Mouse (Mus musculus) heart, adult 8-10 months (tissue): ENCODE data around the gene Olfm4. TPM values are rescaled to one million over a fixed set of nuclear protein-coding genes. Genes with fewer than 3 reads are reported as not detected.

Experiments used
- DNase-seq: peaks from one replicate; pipeline ENCODE4 v3.0.0; 2022; ENCODE audit warnings: low spot score
- total RNA-seq, 4 experiments: library from RNA; stranded (reverse); gene quantifications; 2 replicates each; pipeline ENCODE4 v1.2.4; 2022

Gene Olfm4
- total RNA-seq, result not detected

GRCm38 (mm10) chr14:79983781-79984180 is at the start of gene Olfm4:
Olfm4 (plus strand) TSS chr14:79984081.
- no peak for DNase-seq

GRCm38 (mm10) chr14:79934426-79934825 is 49.5 kb upstream of the Olfm4 start:
- no peak for DNase-seq

- DNase-seq, result no peak
Measured at GRCm38 (mm10) chr14:79936879-79937468, 46.9 kb upstream of the Olfm4 start.

- DNase-seq, result no peak
Measured at GRCm38 (mm10) chr14:79945876-79946275, 38.0 kb upstream of the Olfm4 start.

- no peak for DNase-seq
Measured at GRCm38 (mm10) chr14:79955678-79956077, 28.2 kb upstream of the Olfm4 start.

- DNase-seq, result no peak
Measured at GRCm38 (mm10) chr14:79957789-79958487, 25.9 kb upstream of the Olfm4 start.

GRCm38 (mm10) chr14:79961187-79961586 is 22.7 kb upstream of the Olfm4 start:
- no peak for DNase-seq

GRCm38 (mm10) chr14:79961602-79962001 is 22.3 kb upstream of the Olfm4 start:
- no peak for DNase-seq

- peak; percentile 24 for DNase-seq
Measured at GRCm38 (mm10) chr14:79970165-79970564, 13.7 kb upstream of the Olfm4 start.

GRCm38 (mm10) chr14:79970928-79971738 is 12.7 kb upstream of the Olfm4 start:
- no peak for DNase-seq

GRCm38 (mm10) chr14:79981437-79981836 is 2.4 kb upstream of the Olfm4 start:
- no peak for DNase-seq

- DNase-seq, result no peak
Measured at GRCm38 (mm10) chr14:79985137-79985670, 1.3 kb downstream of the Olfm4 start.

GRCm38 (mm10) chr14:79985696-79986095 is 1.8 kb downstream of the Olfm4 start:
- peak; percentile 45 for DNase-seq

- DNase-seq, result no peak
Measured at GRCm38 (mm10) chr14:79986831-79987230, 3.0 kb downstream of the Olfm4 start.

GRCm38 (mm10) chr14:79989785-79990184 is 5.9 kb downstream of the Olfm4 start:
- DNase-seq, result no peak

GRCm38 (mm10) chr14:79990547-79990946 is 6.7 kb downstream of the Olfm4 start:
- DNase-seq, result no peak

GRCm38 (mm10) chr14:79997534-79997933 is 13.7 kb downstream of the Olfm4 start:
- DNase-seq, result no peak

GRCm38 (mm10) chr14:80000110-80000531 is 16.2 kb downstream of the Olfm4 start:
- no peak for DNase-seq

- DNase-seq, result no peak
Measured at GRCm38 (mm10) chr14:80007686-80008085, 23.8 kb downstream of the Olfm4 start.

- no peak for DNase-seq
Measured at GRCm38 (mm10) chr14:80010426-80010825, 26.5 kb downstream of the Olfm4 start.

- no peak for DNase-seq
Measured at GRCm38 (mm10) chr14:80014966-80015365, 31.1 kb downstream of the Olfm4 start.

GRCm38 (mm10) chr14:80016112-80016511 is 32.2 kb downstream of the Olfm4 start:
- no peak for DNase-seq
